Mouse (Mus musculus) hindbrain, embryonic 11.5 days (tissue): ENCODE results near the gene Cav1. TPM values are rescaled to one million over a fixed set of nuclear protein-coding genes. Genes with fewer than 3 reads are reported as not detected.

Source experiments
- ATAC-seq: fragments of 200-750 bp; cut with Nextera tagmentation; 2 replicates; pipeline ENCODE4 v1.8.0; 2017; ENCODE audit warnings: mild to moderate bottlenecking, moderate TSS enrichment, moderate library complexity; ENCODE audit not compliant: low FRiP score
- DNase-seq: peaks from one replicate; pipeline ENCODE4 v3.0.0-alpha.2; 2015; ENCODE audit warnings: low spot score
- H3K27ac ChIP-seq: fragments of 300-500 bp; sonication (generic); 2 replicates; pipeline ENCODE4 v1.5.1; 2014; ENCODE audit warnings: mild to moderate bottlenecking, low read depth, low read length
- H3K27me3 ChIP-seq: fragments of 300-500 bp; sonication (generic); 2 replicates; pipeline ENCODE4 v1.6.1; 2014; ENCODE audit warnings: mild to moderate bottlenecking, low read length, moderate library complexity, mixed read lengths; ENCODE audit not compliant: control insufficient read depth, insufficient read depth
- H3K36me3 ChIP-seq: fragments of 300-500 bp; sonication (generic); 2 replicates; pipeline ENCODE4 v1.6.1; 2014; ENCODE audit warnings: mild to moderate bottlenecking, low read length, moderate library complexity, mixed read lengths; ENCODE audit not compliant: control insufficient read depth, insufficient read depth
- H3K4me1 ChIP-seq: fragments of 300-500 bp; sonication (generic); replicated peaks from 2 replicates; pipeline ENCODE4 v1.6.1; 2014; ENCODE audit warnings: low read length, mixed read lengths; ENCODE audit not compliant: control insufficient read depth, insufficient read depth
- H3K4me2 ChIP-seq: fragments of 300-500 bp; sonication (generic); replicated peaks from 2 replicates; pipeline ENCODE4 v1.6.1; 2014; ENCODE audit warnings: mild to moderate bottlenecking, low read depth, low read length
- H3K4me3 ChIP-seq: fragments of 300-500 bp; sonication (generic); 2 replicates; pipeline ENCODE4 v1.5.1; 2014; ENCODE audit warnings: low read depth, low read length
- H3K9ac ChIP-seq: fragments of 300-500 bp; sonication (generic); 2 replicates; pipeline ENCODE4 v1.6.1; 2014; ENCODE audit warnings: low read depth, low read length
- H3K9me3 ChIP-seq: fragments of 300-500 bp; sonication (generic); 2 replicates; pipeline ENCODE4 v1.6.1; 2016; ENCODE audit warnings: low read length; ENCODE audit not compliant: control insufficient read depth
- WGBS: fragments of 180-500 bp; shearing (Covaris S2); extraction: QIAGEN DNeasy Blood & Tissue Kit; methylation state at CpG from one replicate; pipeline ENCODE4 v1.1.7; 2014; 5-methylcytosine and 5-hydroxymethylcytosine counted together
- polyA plus RNA-seq: library from polyadenylated mRNA; unstranded; fragments of >200 nt; fragmentation: Nextera tagmentation; extraction: Ambion mirVana; gene quantifications from 2 replicates; pipeline ENCODE4 v1.2.1, GENCODE M21; 2014

The Cav1 gene
- polyA plus RNA-seq, 1 experiment from 2014 or later, result 15.4 TPM

DNA sequence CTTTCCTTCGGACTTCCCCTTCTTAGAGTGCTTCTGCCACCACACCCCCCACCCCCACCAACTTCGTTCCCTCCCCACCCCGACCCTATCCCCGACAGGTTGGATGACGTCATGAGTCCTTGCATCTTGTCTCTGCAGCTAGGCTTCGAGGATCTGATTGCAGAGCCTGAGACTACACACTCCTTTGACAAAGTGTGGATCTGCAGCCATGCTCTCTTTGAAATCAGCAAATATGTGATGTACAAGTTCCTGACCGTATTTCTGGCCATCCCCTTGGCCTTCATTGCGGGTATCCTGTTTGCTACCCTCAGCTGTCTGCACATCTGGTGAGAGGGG, 24.4 kb upstream of the Cav1 start:
- DNase-seq, result no peak
- Histone ChIP-seq H3K9me3 (no peaks in the 10 kb centered on the region), H3K36me3 (no peaks in the 10 kb centered on the region), H3K4me1 (no peaks in the 10 kb centered on the region), H3K9ac (no peak overlapping the region), H3K4me2 (peak overlapping the region; percentile 93), H3K27me3 (no peaks in the 10 kb centered on the region), H3K27ac (no peak overlapping the region), H3K4me3 (no peak overlapping the region; the same call in 1 of the 2 replicates)
- ATAC-seq, result peak; percentile 43
- 37% methylated on average over 8 of the region's 8 CpGs for WGBS

DNA sequence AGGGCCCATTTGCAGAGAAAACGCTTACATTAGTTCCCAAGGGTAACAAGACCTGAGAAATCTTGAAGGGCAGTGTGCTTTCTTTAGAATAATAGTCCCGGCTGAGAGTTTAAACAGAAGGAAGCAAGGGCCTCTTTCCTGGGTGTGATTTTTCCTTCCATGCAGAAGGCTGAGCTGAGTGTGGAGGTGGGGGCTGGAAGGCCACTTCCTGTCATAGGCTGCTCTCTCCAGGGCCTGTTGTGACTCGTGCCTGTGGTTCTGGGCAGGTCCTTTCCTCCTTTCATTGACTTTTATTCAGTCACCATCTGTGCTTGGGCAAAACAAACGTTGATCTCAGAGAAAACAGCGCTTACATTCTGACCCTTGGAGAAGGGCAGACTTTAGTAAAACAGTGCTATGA, 24.0 kb upstream of the Cav1 start:
- WGBS, result 41% methylated on average over 5 of the region's 5 CpGs
- DNase-seq, result peak; percentile 2
- H3K4me2 ChIP-seq, result no peak overlapping the region
- H3K9me3 ChIP-seq, result no peaks in the 10 kb centered on the region
- no peaks in the 10 kb centered on the region for H3K36me3 ChIP-seq
- no peaks in the 10 kb centered on the region for H3K27me3 ChIP-seq
- H3K27ac ChIP-seq, result no peak overlapping the region
- no peak for ATAC-seq
- no peaks in the 10 kb centered on the region for H3K4me1 ChIP-seq
- H3K9ac ChIP-seq, result no peak overlapping the region
- H3K4me3 ChIP-seq, result no peak overlapping the region

DNA sequence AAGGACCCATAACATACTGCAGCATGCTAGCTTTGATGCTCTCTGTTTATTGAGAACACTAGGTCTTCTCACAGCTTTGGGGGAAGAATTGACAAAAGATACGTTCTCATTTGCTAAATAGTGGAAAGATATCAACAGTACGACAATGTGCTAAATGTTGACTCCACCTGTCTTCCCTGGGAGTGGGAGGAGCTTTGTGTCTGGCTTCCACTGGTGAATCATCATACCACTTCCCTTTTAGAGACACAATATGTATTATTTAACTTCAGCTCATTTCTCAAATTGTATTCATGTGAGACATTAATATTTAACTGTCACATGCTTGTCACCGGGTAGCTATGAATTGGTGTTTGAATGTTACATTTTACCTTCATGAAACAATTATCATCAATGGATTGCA, 22.3 kb upstream of the Cav1 start:
- Histone ChIP-seq H3K4me3 (no peak overlapping the region), H3K9ac (no peak overlapping the region), H3K27me3 (no peaks in the 10 kb centered on the region), H3K27ac (no peak overlapping the region), H3K4me1 (no peaks in the 10 kb centered on the region), H3K9me3 (no peaks in the 10 kb centered on the region), H3K36me3 (no peaks in the 10 kb centered on the region), H3K4me2 (no peak overlapping the region)
- ATAC-seq (no peak), DNase-seq (no peak)
- WGBS, result 82% methylated on average over 3 of the region's 3 CpGs

DNA sequence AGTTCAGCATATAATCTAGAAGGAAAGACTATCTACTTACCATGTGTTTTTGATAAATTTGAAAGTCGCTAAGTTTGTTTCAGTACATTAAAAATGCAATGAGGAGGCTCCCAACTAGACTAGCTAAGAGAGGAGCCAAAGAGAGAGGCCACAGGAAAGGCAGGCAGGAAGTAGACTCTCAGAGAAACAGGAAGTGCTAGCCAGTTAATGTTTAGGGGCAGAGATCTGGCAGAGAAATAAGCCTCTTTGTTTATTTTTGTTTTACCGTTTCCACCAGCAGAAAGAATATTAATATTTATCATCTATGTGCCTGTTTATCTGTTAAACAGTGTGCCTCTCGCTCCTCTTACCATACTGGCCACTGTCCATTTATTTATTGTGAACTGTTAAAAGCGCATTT, 19.8 kb upstream of the Cav1 start:
- H3K27me3 ChIP-seq, result no peaks in the 10 kb centered on the region
- H3K4me1 ChIP-seq, result no peaks in the 10 kb centered on the region
- ATAC-seq, result no peak
- no peaks in the 10 kb centered on the region for H3K36me3 ChIP-seq
- H3K9ac ChIP-seq, result no peak overlapping the region
- H3K4me3 ChIP-seq, result no peak overlapping the region
- H3K27ac ChIP-seq, result no peak overlapping the region
- H3K4me2 ChIP-seq, result no peak overlapping the region
- no peak for DNase-seq
- no peaks in the 10 kb centered on the region for H3K9me3 ChIP-seq
- 77% methylated on average over 4 of the region's 4 CpGs for WGBS

DNA sequence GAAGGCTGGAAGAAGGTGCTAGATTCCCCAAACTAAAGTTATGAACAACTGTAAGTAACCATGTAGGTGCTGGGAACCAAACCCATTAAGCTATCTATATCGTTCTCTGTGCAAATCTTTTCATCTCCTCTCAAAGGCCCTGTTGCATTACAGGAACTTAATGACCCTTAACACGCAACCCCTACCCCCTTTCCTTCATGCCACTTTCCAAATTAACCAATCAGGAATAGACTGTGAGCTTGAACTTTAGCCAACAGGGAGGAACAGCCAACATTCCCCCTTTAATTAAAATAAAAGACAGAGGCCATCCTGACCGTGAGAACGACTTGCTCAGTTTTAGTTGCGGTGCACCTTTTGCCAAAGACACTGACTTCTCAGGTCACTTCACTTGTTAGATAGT, 11.0 kb upstream of the Cav1 start:
- no peak overlapping the region for H3K9ac ChIP-seq
- ATAC-seq (no peak), DNase-seq (no peak)
- no peak overlapping the region for H3K4me2 ChIP-seq
- no peak overlapping the region for H3K4me3 ChIP-seq
- 74% methylated on average over 5 of the region's 5 CpGs for WGBS
- H3K27ac ChIP-seq, result no peak overlapping the region
- no peaks in the 10 kb centered on the region for H3K9me3 ChIP-seq
- H3K27me3 ChIP-seq, result no peaks in the 10 kb centered on the region
- H3K4me1 ChIP-seq, result 0 out of 2 replicates have a peak, but pooled peaks cover 4% of the 10 kb centered on the region
- H3K36me3 ChIP-seq, result no peaks in the 10 kb centered on the region

DNA sequence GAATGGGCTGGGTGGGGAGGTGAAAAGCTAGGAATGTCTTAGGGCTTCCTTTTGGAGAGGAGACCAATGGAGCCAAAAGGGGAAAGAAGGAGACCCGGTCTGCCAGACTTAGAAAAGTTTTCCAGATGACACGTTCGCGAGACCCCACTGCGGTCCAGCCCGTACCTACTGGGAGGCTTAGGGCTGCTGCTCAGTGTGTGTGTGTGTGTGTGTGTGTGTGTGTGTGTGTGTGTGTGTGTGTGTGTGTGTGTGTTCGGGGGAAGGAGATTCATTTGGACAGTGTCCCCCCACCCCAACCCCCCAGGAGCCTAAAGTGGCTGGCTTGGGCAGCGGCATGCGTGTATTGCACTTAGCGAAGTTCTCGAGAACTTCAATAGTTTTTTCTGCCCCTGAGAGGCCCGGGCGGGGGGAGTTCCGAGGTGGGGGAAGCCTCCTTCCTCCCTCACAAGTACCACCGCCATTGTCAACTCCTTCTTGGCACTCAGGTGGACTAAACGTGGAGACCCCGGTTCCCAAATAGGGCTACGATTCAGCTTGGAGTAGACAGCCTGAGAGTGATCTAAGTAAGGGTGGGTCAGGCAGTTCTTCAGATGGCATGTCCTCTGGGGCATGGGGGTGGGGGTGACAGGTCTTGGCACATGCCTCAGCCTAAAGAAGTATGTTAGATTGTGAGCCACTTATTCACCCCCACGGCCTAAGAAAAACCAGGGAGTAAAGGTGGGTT, 629 bp downstream of the Cav1 start:
- ATAC-seq (peak; percentile 49), DNase-seq (no peak)
- H3K9me3 ChIP-seq, result no peaks in the 10 kb centered on the region

DNA sequence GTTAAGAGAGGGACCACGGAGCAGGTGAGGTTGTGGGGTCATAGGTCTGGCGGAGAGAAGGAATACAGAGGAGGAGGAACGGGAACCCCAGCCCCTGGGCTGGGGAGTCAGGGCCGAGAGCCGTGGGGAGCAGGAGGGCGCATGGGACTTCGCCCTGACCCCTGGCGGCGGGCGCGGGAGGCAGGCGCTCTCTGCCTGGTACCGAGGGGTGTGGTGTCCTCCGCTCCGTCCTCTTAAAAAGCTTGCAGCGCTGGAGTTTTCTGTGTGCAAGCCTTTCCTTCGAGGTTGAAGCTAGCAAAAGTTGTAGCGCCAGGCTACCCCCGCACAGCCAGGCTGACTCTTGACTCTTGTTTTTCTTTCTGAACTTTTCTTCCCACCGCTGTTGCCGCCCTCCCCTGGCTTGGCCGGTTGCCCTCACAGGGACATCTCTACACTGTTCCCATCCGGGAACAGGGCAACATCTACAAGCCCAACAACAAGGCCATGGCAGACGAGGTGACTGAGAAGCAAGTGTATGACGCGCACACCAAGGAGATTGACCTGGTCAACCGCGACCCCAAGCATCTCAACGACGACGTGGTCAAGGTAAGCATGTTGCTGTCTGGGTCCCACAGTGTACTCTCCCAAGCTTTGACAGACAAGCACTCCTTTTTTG, 1.5 kb downstream of the Cav1 start:
- 3% methylated on average over 31 of the region's 31 CpGs for WGBS
- peak; percentile 89 for ATAC-seq

More for the DNA sequence above, 629 bp downstream of the Cav1 start:
- Histone ChIP-seq H3K4me1 (0 out of 2 replicates have a peak, but pooled peaks cover 5% of the 10 kb centered on the region), H3K9ac (peak overlapping the region; percentile 41; the same call in 1 of the 2 replicates), H3K27ac (no peak overlapping the region), H3K36me3 (no peaks in the 10 kb centered on the region), H3K4me3 (peak overlapping the region; percentile 39), H3K27me3 (peaks cover 12% of the 10 kb centered on the region), H3K4me2 (peak overlapping the region; percentile 85)
- WGBS, result under 1% methylated on average over 18 of the region's 19 CpGs

DNA sequence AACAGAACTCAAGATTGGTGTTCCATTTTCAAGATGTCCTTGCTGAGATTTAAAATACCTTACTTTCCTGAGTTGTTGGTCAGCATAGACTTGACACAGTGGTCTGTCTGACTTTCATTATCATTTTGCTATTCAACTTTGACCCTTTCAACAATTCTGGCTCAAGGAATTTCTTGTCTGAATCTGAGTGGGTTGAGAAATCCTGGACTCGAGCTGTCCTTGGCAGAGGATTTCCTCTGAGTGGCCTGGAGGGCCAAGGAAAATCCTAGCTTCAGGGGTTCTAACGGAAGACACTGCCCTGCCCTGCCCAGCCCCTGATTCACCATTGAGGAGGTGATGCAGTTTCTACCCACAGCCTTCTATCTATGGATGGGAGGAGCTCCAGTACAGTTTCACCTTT, 2.5 kb downstream of the Cav1 start:
- no peaks in the 10 kb centered on the region for H3K36me3 ChIP-seq
- WGBS, result 45% methylated on average over 2 of the region's 2 CpGs
- H3K9me3 ChIP-seq, result no peaks in the 10 kb centered on the region
- no peak overlapping the region for H3K9ac ChIP-seq
- H3K4me3 ChIP-seq, result no peak overlapping the region
- no peak overlapping the region for H3K27ac ChIP-seq
- H3K27me3 ChIP-seq, result peaks cover 12% of the 10 kb centered on the region
- H3K4me1 ChIP-seq, result 0 out of 2 replicates have a peak, but pooled peaks cover 5% of the 10 kb centered on the region
- no peak overlapping the region for H3K4me2 ChIP-seq
- ATAC-seq (no peak), DNase-seq (no peak)

More for the DNA sequence above, 1.5 kb downstream of the Cav1 start:
- Histone ChIP-seq H3K27ac (no peak overlapping the region), H3K4me2 (peak overlapping the region; percentile 85), H3K4me1 (0 out of 2 replicates have a peak, but pooled peaks cover 5% of the 10 kb centered on the region), H3K9me3 (no peaks in the 10 kb centered on the region), H3K27me3 (peaks cover 12% of the 10 kb centered on the region), H3K4me3 (peak overlapping the region; percentile 39), H3K9ac (no peak overlapping the region), H3K36me3 (no peaks in the 10 kb centered on the region)
- peak; percentile 77 for DNase-seq

DNA sequence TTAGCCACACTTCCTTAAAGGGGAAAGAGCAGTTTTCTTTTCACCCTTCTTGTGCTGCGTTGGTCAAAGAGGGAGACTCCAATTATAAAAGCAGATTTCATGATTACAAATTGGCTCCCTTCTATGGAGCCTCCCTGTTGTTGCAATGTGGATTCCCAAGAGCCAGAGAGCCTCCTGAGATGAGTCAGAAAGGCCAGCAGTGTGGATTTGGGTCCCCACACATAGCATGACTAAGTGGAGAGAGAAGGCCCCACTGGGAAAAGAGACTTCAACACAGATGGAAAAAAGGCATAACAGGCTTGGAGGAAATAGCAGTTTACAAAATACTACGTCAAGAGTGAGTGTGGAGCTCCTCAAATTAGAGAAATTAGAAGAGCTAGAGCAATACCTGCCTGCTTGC, 3.1 kb downstream of the Cav1 start:
- Histone ChIP-seq H3K36me3 (no peaks in the 10 kb centered on the region), H3K27ac (no peak overlapping the region), H3K4me3 (no peak overlapping the region), H3K4me1 (0 out of 2 replicates have a peak, but pooled peaks cover 5% of the 10 kb centered on the region), H3K9me3 (no peaks in the 10 kb centered on the region), H3K4me2 (no peak overlapping the region), H3K9ac (no peak overlapping the region), H3K27me3 (peaks cover 12% of the 10 kb centered on the region)
- 81% methylated on average over 2 of the region's 2 CpGs for WGBS
- DNase-seq, result no peak
- no peak for ATAC-seq
